Mouse (Mus musculus): ENCODE data around the gene Efemp2. TPM values are rescaled to one million over a fixed set of nuclear protein-coding genes. Genes with fewer than 3 reads are reported as not detected.

Efemp2 gene
- polyA plus RNA-seq, 2 experiments: 193 to 239 TPM

- H3K4me3 ChIP-seq (replicated peaks; ENCODE audit: low read length): no peak overlapping the region
Measured at GRCm38 (mm10) chr19:5480016-5480415, 6.3 kb downstream of the Efemp2 start.

GRCm38 (mm10) chr19:5481398-5481797 lies 7.6 kb downstream of the Efemp2 start:
- WGBS: 95% methylated on average over 10 of the region's 10 CpGs
- Histone ChIP-seq H3K4me1 (ENCODE audit: control insufficient read depth, insufficient read depth, low read length) (peaks cover under 1% of the 10 kb centered on the region; the same call in 1 of the 2 replicates), H3K9me3 (ENCODE audit: control insufficient read depth, low read length) (no peaks in the 10 kb centered on the region), H3K4me2 (replicated peaks; ENCODE audit: low read depth, low read length, severe bottlenecking) (no peak overlapping the region), H3K9ac (ENCODE audit: low read depth, low read length, severe bottlenecking) (no peak overlapping the region), H3K27me3 (ENCODE audit: control insufficient read depth, insufficient read depth, low read length) (no peaks in the 10 kb centered on the region), H3K4me3 (replicated peaks; ENCODE audit: low read length) (no peak overlapping the region), H3K27ac (replicated peaks; ENCODE audit: low read depth, low read length) (no peak overlapping the region), H3K36me3 (ENCODE audit: control insufficient read depth, insufficient read depth, low read length) (peaks cover 96% of the 10 kb centered on the region)
- TF ChIP-seq POLR2A (IDR thresholded peaks at IDR 0.05; ENCODE audit: borderline replicate concordance, extremely low read depth, insufficient read depth, insufficient read length): no peak
- ATAC-seq (ENCODE audit: low FRiP score, low read depth): no peak
- no peak for DNase-seq (ENCODE audit: low spot score)

More at GRCm38 (mm10) chr19:5480016-5480415, 6.3 kb downstream of the Efemp2 start:
- DNase-seq (ENCODE audit: low spot score) (no peak), ATAC-seq (ENCODE audit: low FRiP score, low read depth) (no peak)
- H3K27ac ChIP-seq (replicated peaks; ENCODE audit: low read depth, low read length): no peak overlapping the region
- no peaks in the 10 kb centered on the region for H3K27me3 ChIP-seq (ENCODE audit: control insufficient read depth, insufficient read depth, low read length)
- H3K9ac ChIP-seq (ENCODE audit: low read depth, low read length, severe bottlenecking): no peak overlapping the region
- H3K4me1 ChIP-seq (ENCODE audit: control insufficient read depth, insufficient read depth, low read length): peaks cover 9% of the 10 kb centered on the region
- 91% methylated on average over 10 of the region's 10 CpGs for WGBS
- no peak overlapping the region for H3K4me2 ChIP-seq (replicated peaks; ENCODE audit: low read depth, low read length, severe bottlenecking)
- H3K9me3 ChIP-seq (ENCODE audit: control insufficient read depth, low read length): no peaks in the 10 kb centered on the region
- no peak for TF ChIP-seq POLR2A (IDR thresholded peaks at IDR 0.05; ENCODE audit: borderline replicate concordance, extremely low read depth, insufficient read depth, insufficient read length)
- peaks cover 82% of the 10 kb centered on the region for H3K36me3 ChIP-seq (ENCODE audit: control insufficient read depth, insufficient read depth, low read length)

- Histone ChIP-seq H3K9ac (ENCODE audit: low read depth, low read length, severe bottlenecking) (no peak overlapping the region), H3K4me1 (ENCODE audit: control insufficient read depth, insufficient read depth, low read length) (peaks cover 8% of the 10 kb centered on the region; the same call in 1 of the 2 replicates), H3K27me3 (ENCODE audit: control insufficient read depth, insufficient read depth, low read length) (no peaks in the 10 kb centered on the region), H3K27ac (replicated peaks; ENCODE audit: low read depth, low read length) (no peak overlapping the region), H3K36me3 (ENCODE audit: control insufficient read depth, insufficient read depth, low read length) (peaks cover 77% of the 10 kb centered on the region), H3K4me3 (replicated peaks; ENCODE audit: low read length) (no peak overlapping the region), H3K4me2 (replicated peaks; ENCODE audit: low read depth, low read length, severe bottlenecking) (no peak overlapping the region), H3K9me3 (ENCODE audit: control insufficient read depth, low read length) (no peaks in the 10 kb centered on the region)
- ATAC-seq (ENCODE audit: low FRiP score, low read depth) (no peak), DNase-seq (ENCODE audit: low spot score) (no peak)
- whole genome bisulfite sequencing: 92% methylated on average over 19 of the region's 19 CpGs
- no peak for TF ChIP-seq POLR2A (IDR thresholded peaks at IDR 0.05; ENCODE audit: borderline replicate concordance, extremely low read depth, insufficient read depth, insufficient read length)
Measured at GRCm38 (mm10) chr19:5483386-5484359, 9.9 kb downstream of the Efemp2 start.

GRCm38 (mm10) chr19:5484496-5484895 lies 10.7 kb downstream of the Efemp2 start:
- DNase-seq (ENCODE audit: low spot score): no peak
- peaks cover 11% of the 10 kb centered on the region for H3K4me1 ChIP-seq (ENCODE audit: control insufficient read depth, insufficient read depth, low read length)
- no peak overlapping the region for H3K4me3 ChIP-seq (replicated peaks; ENCODE audit: low read length)
- ATAC-seq (ENCODE audit: low FRiP score, low read depth): no peak
- 95% methylated on average over 5 of the region's 5 CpGs for WGBS
- H3K27ac ChIP-seq (replicated peaks; ENCODE audit: low read depth, low read length): no peak overlapping the region
- TF ChIP-seq POLR2A (IDR thresholded peaks at IDR 0.05; ENCODE audit: borderline replicate concordance, extremely low read depth, insufficient read depth, insufficient read length): no peak
- H3K9ac ChIP-seq (ENCODE audit: low read depth, low read length, severe bottlenecking): no peak overlapping the region
- H3K27me3 ChIP-seq (ENCODE audit: control insufficient read depth, insufficient read depth, low read length): no peaks in the 10 kb centered on the region
- H3K36me3 ChIP-seq (ENCODE audit: control insufficient read depth, insufficient read depth, low read length): peaks cover 69% of the 10 kb centered on the region
- H3K9me3 ChIP-seq (ENCODE audit: control insufficient read depth, low read length): no peaks in the 10 kb centered on the region
- H3K4me2 ChIP-seq (replicated peaks; ENCODE audit: low read depth, low read length, severe bottlenecking): no peak overlapping the region

GRCm38 (mm10) chr19:5485371-5485770 lies 11.6 kb downstream of the Efemp2 start:
- peaks cover 14% of the 10 kb centered on the region for H3K4me1 ChIP-seq (ENCODE audit: control insufficient read depth, insufficient read depth, low read length)
- DNase-seq (ENCODE audit: low spot score) (no peak), ATAC-seq (ENCODE audit: low FRiP score, low read depth) (no peak)
- H3K4me2 ChIP-seq (replicated peaks; ENCODE audit: low read depth, low read length, severe bottlenecking): no peak overlapping the region
- no peak overlapping the region for H3K4me3 ChIP-seq (replicated peaks; ENCODE audit: low read length)
- peaks cover 61% of the 10 kb centered on the region for H3K36me3 ChIP-seq (ENCODE audit: control insufficient read depth, insufficient read depth, low read length)
- no peaks in the 10 kb centered on the region for H3K27me3 ChIP-seq (ENCODE audit: control insufficient read depth, insufficient read depth, low read length)
- no peak overlapping the region for H3K9ac ChIP-seq (ENCODE audit: low read depth, low read length, severe bottlenecking)
- H3K27ac ChIP-seq (replicated peaks; ENCODE audit: low read depth, low read length): no peak overlapping the region
- no peaks in the 10 kb centered on the region for H3K9me3 ChIP-seq (ENCODE audit: control insufficient read depth, low read length)
- no peak for TF ChIP-seq POLR2A (IDR thresholded peaks at IDR 0.05; ENCODE audit: borderline replicate concordance, extremely low read depth, insufficient read depth, insufficient read length)
- 91% methylated on average over 8 of the region's 8 CpGs for WGBS
